Mouse (Mus musculus) common myeloid progenitor, adult 5-6 weeks (primary cell): ENCODE measurements around the gene C130032M10Rik. TPM values are rescaled to one million over a fixed set of nuclear protein-coding genes. Genes with fewer than 3 reads are reported as not detected.

Source experiments
- ATAC-seq: replicated peaks from 2 replicates; pipeline ENCODE4 v1.8.0; 2016; ENCODE audit warnings: low read depth, mild to moderate bottlenecking, moderate TSS enrichment, inconsistent platforms; ENCODE audit not compliant: poor library complexity, severe bottlenecking
- total RNA-seq: library from RNA; stranded (forward); fragments of 200-1000, 187-1606 nt; gene quantifications from 2 replicates; pipeline ENCODE4 v1.2.3, GENCODE M21; 2017

The C130032M10Rik gene
- not detected in 2 replicates for total RNA-seq

DNA sequence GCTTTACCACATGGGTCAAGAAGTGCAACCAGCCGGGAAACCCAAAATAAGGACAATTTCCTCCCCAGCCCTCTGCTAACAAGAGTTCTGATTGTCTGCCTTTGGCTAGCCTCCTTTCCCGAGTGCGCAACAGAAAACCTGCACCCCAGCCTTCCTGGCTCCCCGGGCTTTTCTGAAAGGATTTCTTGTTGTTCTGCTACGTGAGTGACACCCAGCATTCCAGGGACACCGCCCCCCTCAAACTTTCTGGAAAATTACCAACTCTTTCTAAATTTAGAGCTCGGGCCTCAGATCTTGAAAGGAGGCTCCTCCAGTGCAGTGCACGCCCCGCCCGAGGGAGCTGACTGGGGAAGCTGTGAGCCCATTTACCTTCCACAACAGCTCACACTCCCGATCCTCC lies at the start of gene C130032M10Rik:
Gene C130032M10Rik (plus strand): TSS at position 334 of the 400 bp plus-strand sequence.
- no peak for ATAC-seq

DNA sequence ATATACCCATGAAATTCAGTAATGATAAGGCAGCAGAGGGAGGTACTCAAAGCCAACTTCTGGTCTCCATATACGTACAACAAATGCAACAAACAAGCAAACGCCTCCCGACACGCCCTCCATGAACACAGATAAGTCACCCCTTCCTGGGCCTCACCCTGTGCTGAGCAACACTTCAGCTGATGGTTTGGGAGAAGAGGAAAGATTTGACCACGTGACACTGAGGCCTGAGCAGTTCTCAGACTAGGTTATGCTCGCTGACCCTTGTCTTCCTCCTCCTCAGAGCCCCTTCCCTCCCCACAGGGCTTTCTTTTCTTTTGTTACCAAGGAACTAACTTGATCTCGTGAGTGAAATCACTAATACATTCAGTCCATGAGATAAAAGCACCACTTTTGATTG lies 48.6 kb upstream of the C130032M10Rik start:
- no peak for ATAC-seq

DNA sequence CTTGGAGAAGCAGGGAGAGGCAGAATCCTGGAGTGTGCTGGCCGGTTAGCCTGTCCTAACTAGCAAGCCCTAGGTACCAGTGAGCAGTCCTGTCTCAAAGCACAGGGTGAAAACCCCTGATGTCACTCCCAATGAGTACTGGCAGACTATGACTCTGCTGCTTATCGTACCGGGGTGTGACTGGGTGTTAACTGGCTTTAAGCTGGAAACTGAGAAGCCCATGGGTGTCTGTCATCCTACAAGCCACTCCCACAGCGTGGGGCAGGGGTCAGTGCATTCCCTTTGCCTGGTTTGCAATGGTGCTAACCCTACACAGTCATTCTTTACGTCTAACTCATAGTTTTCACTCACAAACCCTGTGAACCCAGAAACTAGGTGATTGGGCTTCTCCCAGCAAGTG lies 47.3 kb upstream of the C130032M10Rik start:
- no peak for ATAC-seq

DNA sequence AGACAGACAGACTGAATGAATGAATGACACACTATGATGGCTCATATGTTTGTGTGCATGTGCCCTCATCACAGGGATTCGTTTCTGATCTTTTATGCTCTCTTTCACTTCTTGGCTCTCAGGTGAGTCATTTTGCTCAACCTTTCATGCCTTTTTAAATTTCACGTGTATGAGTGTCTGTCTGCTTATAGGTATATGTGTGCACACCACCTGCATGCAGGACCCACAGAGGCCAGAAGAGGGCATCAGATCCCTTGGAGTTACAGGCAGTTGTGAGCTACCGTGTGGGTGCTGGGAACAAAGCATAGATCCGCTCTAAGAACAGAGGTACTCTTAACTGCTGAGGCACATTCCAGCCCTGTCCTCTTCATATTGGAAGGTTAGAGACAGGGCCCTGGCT lies 46.8 kb upstream of the C130032M10Rik start:
- ATAC-seq = no peak

DNA sequence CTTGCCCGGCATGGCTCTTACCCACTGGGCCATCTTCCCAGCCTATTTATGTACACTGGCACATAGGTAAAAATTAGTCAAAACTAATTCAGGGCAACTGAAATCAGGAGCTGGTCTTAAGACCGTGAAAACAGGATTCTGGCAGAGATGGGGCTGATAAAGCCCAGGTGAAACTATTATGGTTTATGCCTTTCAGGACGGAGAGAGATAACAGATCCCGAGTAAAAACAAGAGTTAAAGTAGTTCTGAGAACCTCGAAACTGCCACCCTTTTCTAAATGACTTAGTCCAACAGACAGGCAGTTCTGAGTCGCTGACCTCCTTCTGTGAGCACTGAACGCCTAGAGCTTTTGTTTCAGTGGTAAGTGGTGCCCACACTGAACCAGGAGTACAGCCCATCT lies 43.6 kb upstream of the C130032M10Rik start:
- no peak for ATAC-seq

DNA sequence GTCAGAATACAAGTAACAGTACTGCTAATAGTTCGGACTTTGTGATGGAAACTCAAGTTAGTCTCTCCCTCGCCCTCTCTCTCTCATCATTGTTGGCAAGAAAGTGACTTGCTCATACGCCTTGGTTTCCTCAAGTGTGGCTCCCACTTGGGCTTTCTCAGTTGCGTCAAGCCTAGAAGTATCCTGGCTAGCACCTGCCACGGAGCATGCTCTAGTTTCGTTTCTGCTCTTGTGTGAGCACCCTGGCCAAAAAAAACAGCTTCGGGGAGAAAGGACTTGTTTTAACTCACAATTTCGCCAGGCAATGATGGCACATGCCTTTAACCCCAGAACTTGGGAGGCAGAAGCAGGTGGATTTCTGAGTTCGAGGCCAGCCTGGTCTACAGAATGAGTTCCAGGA lies 38.5 kb upstream of the C130032M10Rik start:
- no peak for ATAC-seq

DNA sequence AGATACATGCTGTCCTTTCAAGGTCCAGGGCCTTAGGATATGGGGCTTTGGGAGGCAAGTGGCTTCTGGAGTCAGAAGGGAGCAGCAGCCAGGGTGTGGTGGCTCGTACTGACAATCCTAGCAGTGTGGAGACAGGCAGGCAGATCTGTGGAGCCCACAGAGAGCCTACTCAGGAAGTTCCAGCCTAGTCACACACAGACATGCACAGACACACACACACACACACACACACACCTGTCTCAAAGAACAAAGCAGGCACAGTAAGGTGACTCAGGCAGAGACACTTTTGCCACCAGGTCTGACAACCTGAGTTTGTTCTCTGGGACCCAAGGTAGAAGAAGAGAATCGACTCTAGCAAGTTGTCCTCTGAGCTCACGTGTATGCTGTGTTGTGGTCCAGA lies 34.6 kb upstream of the C130032M10Rik start:
- no peak for ATAC-seq

DNA sequence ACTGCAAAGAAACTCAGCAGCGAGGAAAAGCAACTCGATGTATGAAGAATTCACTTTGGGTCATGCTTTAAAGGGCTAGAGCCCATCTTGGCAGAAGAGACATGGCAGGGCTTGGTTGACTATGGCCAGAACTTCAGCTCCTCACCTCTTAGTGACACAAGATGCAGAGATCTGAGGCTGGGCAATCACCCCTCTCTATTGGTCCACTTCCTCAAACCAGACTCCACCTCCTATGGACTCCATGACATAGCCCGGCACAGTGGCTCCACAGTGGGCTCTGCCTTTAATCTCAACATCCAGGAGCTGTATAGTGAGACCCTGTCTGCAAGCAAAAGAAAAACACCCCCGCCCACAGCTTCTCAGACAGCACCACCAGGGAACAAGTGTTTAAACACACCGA lies 30.7 kb upstream of the C130032M10Rik start:
- ATAC-seq = no peak

DNA sequence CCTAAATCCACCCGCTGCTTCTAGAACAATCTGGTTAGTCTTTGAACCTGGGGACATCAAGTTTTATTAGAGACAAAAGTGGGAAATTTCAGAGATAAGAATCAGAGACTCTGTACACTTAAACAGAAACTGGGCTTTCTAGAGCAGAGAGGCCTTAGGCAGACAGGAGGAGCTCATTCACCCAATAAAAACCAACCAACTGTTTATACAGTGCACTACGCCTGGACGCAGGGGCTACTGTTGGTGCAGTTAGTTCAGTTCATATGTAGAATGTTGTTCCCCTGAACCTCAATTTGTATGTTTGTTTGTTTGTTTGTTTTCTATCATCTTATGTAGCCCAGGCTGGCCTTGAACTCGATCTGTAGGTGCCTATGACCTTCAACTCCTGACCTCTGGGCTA lies 28.7 kb upstream of the C130032M10Rik start:
- no peak for ATAC-seq

DNA sequence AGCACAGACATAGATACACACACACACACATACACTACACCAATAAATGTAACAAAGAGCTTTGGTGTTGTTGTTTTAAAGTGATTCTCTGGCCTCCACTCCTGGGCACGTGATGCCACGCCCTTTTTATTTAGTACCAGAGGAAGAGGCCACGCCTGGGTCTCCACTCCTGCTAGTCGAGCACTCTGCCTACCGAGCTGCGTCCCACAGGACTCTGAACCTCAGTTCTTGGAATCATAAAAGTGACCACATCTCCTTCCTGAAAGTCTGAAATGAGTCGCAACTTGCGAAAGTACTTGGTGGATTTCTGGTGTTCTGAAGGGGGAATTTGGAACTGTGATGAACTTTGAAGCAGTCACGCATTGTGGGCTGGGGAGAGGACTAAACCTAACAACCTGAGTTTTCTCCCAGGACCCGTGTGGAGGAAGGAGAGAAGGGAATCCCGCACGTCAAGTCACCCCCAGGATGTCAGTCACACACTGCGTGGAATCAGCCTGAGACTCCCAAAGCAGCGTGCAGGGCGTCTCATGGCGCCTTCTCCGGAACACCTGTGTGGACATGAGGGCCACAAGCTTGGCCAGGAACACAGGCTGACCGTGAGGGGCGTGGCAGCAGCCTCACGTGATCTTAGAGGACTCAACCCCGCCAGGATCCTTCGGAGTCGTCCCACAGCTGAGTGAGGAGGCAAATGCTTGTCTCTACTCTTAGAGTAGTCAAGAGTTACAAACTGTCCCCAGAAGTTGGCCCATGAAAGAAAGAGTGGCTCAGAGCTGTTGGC lies 27.8 kb upstream of the C130032M10Rik start:
- ATAC-seq = no peak

DNA sequence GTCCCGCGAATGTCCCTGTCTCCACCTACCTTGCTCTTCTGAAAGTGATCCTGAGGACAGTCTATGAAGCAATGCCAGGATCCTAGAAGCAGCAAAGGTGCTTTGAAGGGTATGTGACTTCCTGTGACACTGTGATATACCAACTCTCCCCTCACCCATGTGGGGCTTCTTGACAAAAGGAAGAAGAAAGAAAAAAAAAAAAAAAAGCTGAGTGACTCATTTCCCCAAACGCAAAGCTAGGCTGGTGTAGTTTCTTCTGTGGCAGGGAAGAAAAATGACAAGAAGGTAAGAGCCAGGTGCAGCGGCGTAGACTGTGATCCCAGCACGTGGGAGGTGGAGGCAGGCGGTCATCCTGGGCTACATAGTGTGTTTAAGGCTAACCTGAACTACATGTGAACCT lies 19.0 kb upstream of the C130032M10Rik start:
- ATAC-seq = no peak

DNA sequence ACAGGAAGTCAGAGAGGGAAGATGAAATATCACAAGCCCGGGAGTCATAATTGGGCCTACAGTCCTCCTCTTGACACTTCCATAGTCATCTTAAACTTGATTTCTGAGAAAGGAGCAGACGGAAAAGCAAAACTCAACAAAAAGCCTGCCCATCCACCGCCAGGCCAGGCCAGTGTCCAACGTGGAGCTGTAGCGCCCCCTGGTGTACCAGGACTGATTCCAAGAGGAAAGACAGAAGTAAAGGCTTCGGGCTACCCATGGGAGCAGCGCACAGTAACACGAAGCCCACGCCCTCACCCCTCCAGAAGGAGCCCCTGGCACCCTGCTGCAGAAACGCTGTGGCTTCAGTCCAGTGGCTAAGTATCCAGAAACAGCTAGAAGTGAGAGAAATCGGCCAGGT lies 17.3 kb upstream of the C130032M10Rik start:
- peak; percentile 50 for ATAC-seq

DNA sequence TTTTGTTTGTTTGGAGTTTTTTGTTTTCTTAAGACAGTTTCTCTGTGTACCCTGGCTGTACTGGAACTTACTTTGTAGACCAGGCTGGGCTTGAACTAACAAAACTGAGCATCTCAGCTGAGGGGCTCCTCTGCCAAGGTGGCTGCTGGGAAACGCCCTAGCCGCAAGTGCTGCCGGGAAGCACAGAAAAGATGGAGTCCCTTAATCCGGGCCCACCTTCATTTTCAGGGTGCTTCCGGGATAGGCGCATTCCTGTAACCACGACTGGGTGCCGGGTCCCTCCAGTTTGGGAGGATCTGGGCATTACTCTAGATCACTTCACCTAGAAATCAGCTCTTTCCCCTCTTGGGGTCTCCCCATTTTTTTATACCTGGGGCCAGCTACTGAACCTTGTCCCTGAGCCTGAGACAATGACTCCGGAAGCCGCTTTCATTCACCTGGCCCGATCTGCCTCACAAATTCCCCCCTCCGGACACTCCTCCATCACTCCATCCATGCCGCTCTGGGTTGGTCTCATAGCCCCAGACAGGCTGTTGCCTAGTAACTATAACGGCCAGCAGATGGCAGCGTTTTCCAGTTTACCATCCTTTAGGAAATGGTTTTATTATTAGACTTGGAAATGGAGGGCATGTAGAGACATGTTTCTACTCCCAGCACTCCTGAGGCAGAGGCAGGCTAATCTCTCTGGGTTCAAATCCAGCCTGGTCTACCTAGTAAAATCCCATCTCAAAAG lies 15.5 kb upstream of the C130032M10Rik start:
- ATAC-seq = peak; percentile 24; the same call in 1 of the 2 replicates

DNA sequence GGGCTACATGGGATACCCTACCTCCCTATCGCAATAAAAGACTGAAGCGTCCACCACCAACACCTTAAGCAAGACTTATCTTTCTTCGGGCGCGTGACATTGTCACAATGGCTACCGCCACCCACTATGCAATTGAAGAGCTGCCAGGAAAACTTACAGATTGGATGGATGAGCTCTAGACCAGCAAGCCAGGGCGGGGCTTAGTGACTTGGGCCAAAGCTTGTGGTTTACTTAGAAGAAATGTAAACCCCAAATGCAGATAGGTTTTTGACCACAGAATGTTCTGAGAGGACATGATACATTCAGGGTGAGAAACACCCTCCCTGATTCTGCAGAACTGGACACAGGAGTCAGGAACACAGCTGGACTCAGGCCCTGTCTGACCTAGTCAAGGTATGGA lies 14.4 kb upstream of the C130032M10Rik start:
- ATAC-seq = peak; percentile 63

DNA sequence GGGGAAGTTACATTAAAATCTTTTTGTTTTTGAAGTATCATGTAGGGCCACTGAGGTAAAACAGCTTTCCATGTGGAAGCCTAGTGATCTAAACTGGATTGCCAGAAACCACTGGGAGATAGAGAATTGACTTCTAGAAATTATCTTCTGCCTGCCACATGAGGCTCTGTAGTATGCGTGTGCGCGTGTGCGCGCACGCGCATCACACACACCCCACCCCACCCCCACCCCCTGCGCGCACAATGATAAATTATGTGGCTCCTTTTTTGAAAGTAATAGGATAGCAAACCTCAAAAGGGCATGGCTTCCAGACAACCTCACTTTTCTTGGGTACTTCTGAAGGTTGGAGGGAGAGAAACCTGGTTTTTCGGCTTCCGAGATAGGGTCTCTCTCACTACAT lies 13.6 kb upstream of the C130032M10Rik start:
- no peak for ATAC-seq

DNA sequence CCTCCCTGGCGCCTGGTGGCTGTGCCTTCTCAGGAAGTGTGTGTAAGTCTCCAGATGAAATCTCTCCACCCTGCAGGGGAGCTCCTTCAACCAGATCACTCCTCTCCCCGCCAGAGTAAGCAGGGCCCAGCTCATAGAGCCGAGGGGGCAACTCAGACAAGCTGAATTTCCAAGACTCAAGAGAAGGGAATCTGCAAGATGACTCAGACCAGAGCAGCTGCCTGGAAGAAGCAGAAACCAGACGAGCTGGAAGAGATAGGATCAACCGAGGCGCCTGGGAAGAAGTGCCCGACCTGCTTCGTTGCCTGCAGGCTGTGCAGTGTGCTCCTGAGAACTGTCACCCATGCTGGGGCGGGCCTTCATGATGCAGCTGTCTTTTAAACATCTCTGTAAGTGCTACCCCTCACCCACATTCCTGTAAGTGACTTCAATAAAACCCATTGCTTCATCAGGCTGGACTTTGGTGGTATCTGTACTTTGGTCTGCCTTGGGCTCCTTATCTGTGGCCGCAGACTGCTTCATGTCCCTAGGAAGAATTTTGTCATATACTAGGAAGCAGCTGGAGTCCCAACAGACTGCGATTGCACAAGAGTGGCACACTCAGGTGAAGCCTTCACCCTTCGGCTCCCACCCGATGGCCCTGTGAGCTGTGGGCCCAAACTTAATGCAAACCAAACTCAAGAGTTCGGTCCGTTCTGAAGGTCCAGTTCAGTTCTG lies 12.6 kb upstream of the C130032M10Rik start:
- ATAC-seq = peak; percentile 27

DNA sequence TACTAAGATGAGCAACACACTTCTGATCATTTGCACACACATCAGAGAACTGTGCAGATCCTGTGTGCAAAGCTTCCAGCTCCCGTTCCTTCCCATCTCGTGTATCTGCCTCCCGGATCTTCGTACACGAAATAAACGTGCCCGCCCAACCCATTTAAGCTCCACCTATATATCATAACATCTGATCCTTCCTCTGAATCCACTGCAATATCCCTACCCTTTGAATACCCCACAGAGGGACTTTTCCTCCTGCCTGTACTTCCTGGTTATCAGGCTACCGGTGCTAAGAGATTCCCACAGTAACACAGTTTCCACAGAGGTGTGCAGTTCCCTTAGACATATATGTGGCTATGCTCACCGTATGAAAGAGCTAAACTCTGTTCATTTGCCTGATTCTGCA lies 10.7 kb upstream of the C130032M10Rik start, which contains the start of gene Ccr4:
Gene Ccr4 (minus strand): TSS at position 101 of the 400 bp plus-strand sequence.
- no peak for ATAC-seq

DNA sequence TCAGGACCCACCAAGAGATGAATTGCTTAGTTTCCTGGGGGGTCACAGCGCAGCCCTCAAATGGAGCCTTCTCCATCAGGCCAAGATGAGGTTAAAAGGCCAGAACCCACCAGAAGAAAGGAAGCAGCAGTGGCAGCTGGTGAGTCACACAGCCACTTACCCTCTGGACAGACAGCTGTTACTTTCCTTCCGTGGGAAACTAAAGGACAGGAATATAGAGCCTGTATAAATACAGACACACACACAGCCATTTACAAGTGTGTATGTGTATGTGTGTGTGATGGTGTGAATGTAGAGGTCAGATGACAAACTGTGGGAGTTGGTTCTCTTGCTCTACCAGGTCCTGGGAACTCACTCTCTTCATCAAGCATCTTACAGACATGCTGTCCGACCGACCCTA lies 8.9 kb upstream of the C130032M10Rik start:
- ATAC-seq = no peak

DNA sequence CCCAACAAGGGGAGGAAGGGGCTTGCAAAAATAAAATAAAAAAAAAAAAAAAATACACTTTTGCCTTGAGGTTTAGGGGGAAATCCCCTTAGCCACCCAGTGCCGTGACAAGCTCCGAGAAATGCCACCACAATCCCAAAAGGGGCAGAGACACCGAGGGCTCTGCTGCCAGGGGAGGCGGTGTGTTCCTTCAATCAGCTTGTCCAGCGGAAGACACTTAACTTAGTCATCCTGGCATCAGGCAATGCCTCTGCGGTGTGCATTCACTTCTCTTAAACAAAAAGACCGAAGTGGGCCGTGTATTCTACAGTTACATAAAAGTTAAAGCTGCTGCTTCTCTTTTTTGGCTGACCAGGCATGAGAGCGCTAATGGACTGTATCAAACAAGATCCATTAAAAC lies 8.1 kb upstream of the C130032M10Rik start:
- ATAC-seq = peak; percentile 78

DNA sequence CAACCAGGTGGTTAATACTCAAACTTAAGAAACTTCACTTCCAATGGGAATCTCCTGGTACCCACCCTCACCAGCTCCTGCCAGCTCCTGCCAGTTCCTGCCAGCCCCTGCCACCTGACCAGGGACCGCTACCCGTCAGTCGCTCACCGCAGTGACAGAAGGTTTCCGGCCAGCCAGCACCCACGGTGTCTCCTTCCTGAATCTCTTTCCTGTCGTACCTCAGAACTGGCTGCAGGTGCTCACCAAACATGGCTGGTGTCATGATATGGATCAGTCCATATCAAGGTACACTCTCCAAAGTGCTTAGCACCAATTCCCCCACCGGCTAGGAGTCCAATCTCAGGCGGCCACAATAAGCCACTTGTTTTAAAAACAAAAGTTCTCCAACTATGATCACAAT lies 5.7 kb upstream of the C130032M10Rik start:
- peak; percentile 31 for ATAC-seq

DNA sequence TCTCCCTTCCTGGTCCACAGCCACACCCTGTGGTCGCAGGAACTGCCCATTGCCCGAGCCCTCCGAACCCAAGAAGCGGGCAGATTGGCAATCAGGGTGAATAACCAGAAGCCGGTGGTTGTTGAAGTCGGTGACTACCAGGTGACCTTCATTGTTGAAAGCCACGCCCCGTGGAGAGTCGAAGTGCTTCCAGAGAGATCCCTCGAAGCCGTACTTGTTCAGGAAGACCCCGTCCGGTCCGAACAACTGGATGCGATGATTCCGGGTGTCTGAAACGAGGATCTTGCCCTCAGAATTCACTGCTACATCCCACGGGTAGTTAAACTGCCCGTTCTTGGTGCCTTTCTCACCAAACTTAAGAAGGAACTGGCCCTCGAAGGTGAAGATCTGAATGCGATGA lies 2.7 kb upstream of the C130032M10Rik start:
- ATAC-seq = no peak
